Comparison of ENCODE assay signal across 36 mouse cellular contexts in the genomic region with DNA sequence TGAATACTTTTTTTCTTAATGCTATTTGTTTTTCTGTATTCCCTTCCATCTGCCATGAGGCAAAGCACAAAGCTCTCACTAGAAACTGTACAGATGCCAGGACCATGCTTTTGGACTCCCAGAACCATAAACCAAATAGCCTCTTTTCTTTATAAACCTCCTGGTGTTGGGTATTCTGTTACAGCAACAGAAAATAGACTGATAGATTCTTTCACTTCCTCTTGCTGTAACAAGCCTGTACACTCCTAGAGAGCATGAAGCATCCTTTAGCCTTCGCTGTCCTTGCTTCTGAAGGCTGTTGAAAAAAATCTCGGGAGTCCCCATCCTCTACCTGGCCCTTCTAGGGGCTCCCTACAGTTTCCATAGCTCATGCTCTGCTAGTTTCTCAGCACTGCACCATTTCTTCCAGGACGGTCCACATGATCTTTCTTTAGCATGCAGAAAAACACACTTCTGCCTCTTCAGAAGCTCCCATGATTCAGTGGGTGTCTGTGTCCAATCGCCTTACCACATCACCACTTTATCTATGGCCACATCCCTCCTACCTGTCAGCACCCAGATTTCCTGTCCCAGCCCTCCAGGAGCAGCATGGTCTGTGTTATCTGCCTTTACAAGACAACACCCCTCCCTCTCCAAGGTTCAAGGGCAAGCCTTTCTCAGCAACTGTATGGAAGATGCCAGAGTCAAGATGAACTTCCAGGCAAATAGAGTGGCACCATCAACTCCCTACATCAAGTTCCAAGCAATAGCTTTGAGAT. TPM values are rescaled to one million over a fixed set of nuclear protein-coding genes. Genes with fewer than 3 reads are reported as not detected.
A peak's percentile ranks its signal among the peaks of the same experiment; 100 is the strongest.
DNase-seq lines count a peak whose midpoint lies in the region; ATAC-seq and TF ChIP-seq lines count a peak whose summit lies in the region.
"Had no signal": no experiment of that assay in that cellular context is flagged by ENCODE, and none has a peak within 500 bp of the region (broad histone marks: within the 10 kb centered on the region; RNA-seq: fewer than 3 reads in every experiment).

No protein-coding gene starts in this region.

- H3K9me3 ChIP-seq in MEL (replicated peaks; ENCODE audit: insufficient read depth, low read length), result no peaks in the 10 kb centered on the region
- H3K9me3 ChIP-seq in liver, embryonic 15.5 days (replicated peaks), result no peaks in the 10 kb centered on the region
- H3K9me3 ChIP-seq: forebrain, embryonic 13.5 days; heart, embryonic 13.5 days; midbrain, embryonic 10.5 days; midbrain, embryonic 15.5 days; neural tube, embryonic 15.5 days had no signal

- H3K79me2 ChIP-seq in MEL (ENCODE audit: control insufficient read depth, insufficient read depth, low read length, poor library complexity), result no peaks in the 10 kb centered on the region

- TF ChIP-seq CTCF in MEL (IDR thresholded peaks at IDR 0.05 in 2 of 3, conservative IDR thresholded peaks at IDR 0.05 in 1 of 3; ENCODE audit: control insufficient read depth in 1 of 3, insufficient read depth in 1 of 3, low read depth in 2 of 3, low read length in 3 of 3, poor library complexity in 1 of 3, severe bottlenecking in 1 of 3), result no peak

- DNase-seq in 416B (ENCODE audit: low read depth) (peak; percentile 49), MEL (ENCODE audit: low read depth, low spot score) (peak; percentile 79), liver (peak; percentile 46)
- DNase-seq in left cerebral cortex, adult 9 months (ENCODE audit: low spot score in 2 of 2), result no peak
- DNase-seq in heart, adult 9 months (ENCODE audit: low spot score in 2 of 2), result no peak
- no peak for DNase-seq in gastrocnemius, postnatal 14 days
- no peak for DNase-seq in layer of hippocampus, postnatal 10 days (ENCODE audit: low spot score in 2 of 2)
- DNase-seq: adrenal gland, postnatal 25 days; B cell, adult 2 months; cerebellum, adult 18-20 months; cerebellum, postnatal 14 days; gastrocnemius, postnatal 25 days; heart, adult 11 months; heart, postnatal 10 days; kidney, adult 9 months; kidney, postnatal 10 days; lung, postnatal 36 days; retina, postnatal 1 day; right cerebral cortex, postnatal 25 days; thymus, adult 2 months; thymus, postnatal 4 days had no signal

- no peak overlapping the region for H3K4me2 ChIP-seq in liver, embryonic 15.5 days
- H3K4me2 ChIP-seq: forebrain, embryonic 13.5 days; heart, embryonic 13.5 days; midbrain, embryonic 15.5 days; neural tube, embryonic 15.5 days had no signal

- intact Hi-C loops in gastrocnemius, postnatal 14 days (cut with DNase I; ENCODE audit: low total_unique reads), result no loop called here

- no peak for TF ChIP-seq RAD21 in MEL (IDR thresholded peaks at IDR 0.05; ENCODE audit: low read depth, low read length)

- H3K4me1 ChIP-seq in MEL (ENCODE audit: control insufficient read depth in 1 of 2, insufficient read depth in 2 of 2, low read length in 2 of 2), result peaks cover 20 to 29% of the 10 kb centered on the region in 2 experiments
- H3K4me1 ChIP-seq in liver, embryonic 15.5 days (replicated peaks), result peaks cover 27% of the 10 kb centered on the region
- H3K4me1 ChIP-seq: forebrain, embryonic 13.5 days; midbrain, embryonic 10.5 days; midbrain, embryonic 15.5 days; neural tube, embryonic 15.5 days had no signal

- ATAC-seq in liver, embryonic 15.5 days (ENCODE audit: insufficient read depth), result peak; percentile 51; the same call in 1 of the 2 replicates
- ATAC-seq: forebrain, embryonic 13.5 days; hindbrain, embryonic 16.5 days; midbrain, embryonic 15.5 days; Patski had no signal

- no peak overlapping the region; the same call in 1 of the 2 replicates for H3K9ac ChIP-seq in MEL (ENCODE audit: control insufficient read depth, low read depth, low read length, poor library complexity, severe bottlenecking)
- H3K9ac ChIP-seq in liver, embryonic 15.5 days, result no peak overlapping the region
- H3K9ac ChIP-seq: forebrain, embryonic 13.5 days; heart, embryonic 13.5 days; midbrain, embryonic 15.5 days; neural tube, embryonic 15.5 days had no signal

- H3K27ac ChIP-seq in MEL (ENCODE audit: control insufficient read depth, low read depth, low read length), result peak overlapping the region; percentile 72
- H3K27ac ChIP-seq in liver, embryonic 15.5 days (replicated peaks), result no peak overlapping the region
- H3K27ac ChIP-seq: forebrain, embryonic 13.5 days; heart, embryonic 13.5 days; midbrain, embryonic 10.5 days; midbrain, embryonic 15.5 days; neural tube, embryonic 15.5 days; stomach, postnatal 0 days had no signal

- 36% methylated on average over 4 of the region's 4 CpGs for WGBS in liver, embryonic 15.5 days (ENCODE audit: insufficient replicate concordance)

- no peaks in the 10 kb centered on the region for H3K27me3 ChIP-seq in MEL (ENCODE audit: control insufficient read depth in 1 of 2, insufficient read depth in 2 of 2, low read length in 2 of 2)
- H3K27me3 ChIP-seq in liver, embryonic 15.5 days, result no peaks in the 10 kb centered on the region
- H3K27me3 ChIP-seq: forebrain, embryonic 13.5 days; heart, embryonic 13.5 days; midbrain, embryonic 15.5 days; neural tube, embryonic 15.5 days; Patski had no signal

- H3K4me3 ChIP-seq in MEL (ENCODE audit: control insufficient read depth in 1 of 2, insufficient read depth in 1 of 2, low read depth in 2 of 2, low read length in 2 of 2), result no peak overlapping the region
- H3K4me3 ChIP-seq in liver, embryonic 15.5 days (replicated peaks), result no peak overlapping the region
- H3K4me3 ChIP-seq: forebrain, embryonic 13.5 days; heart, embryonic 13.5 days; midbrain, embryonic 10.5 days; midbrain, embryonic 15.5 days; neural tube, embryonic 15.5 days had no signal

- peak; percentile 80 to 89 for TF ChIP-seq EP300 in MEL (IDR thresholded peaks at IDR 0.05; ENCODE audit: low read depth in 1 of 2, low read length in 2 of 2)

- peaks cover 0 to 25% of the 10 kb centered on the region in 2 experiments; a peak in 2 of 4 replicates for H3K36me3 ChIP-seq in MEL (ENCODE audit: control insufficient read depth in 1 of 2, insufficient read depth in 2 of 2, low read length in 2 of 2)
- no peaks in the 10 kb centered on the region for H3K36me3 ChIP-seq in liver, embryonic 15.5 days (replicated peaks)
- H3K36me3 ChIP-seq: heart, embryonic 13.5 days; midbrain, embryonic 10.5 days; midbrain, embryonic 15.5 days; neural tube, embryonic 15.5 days had no signal

- TF ChIP-seq POLR2A in MEL (IDR thresholded peaks at IDR 0.05; ENCODE audit: control insufficient read depth in 1 of 2, insufficient read depth in 1 of 2, low read depth in 1 of 2, low read length in 2 of 2, poor library complexity in 1 of 2), result no peak

TF ChIP-seq in MEL, 35 proteins besides CTCF, POLR2A, EP300 and RAD21 (continues in another document):
- TF ChIP-seq MEF2A (IDR thresholded peaks at IDR 0.05; ENCODE audit: extremely low read depth, insufficient replicate concordance, low read depth, low read length, poor library complexity, severe bottlenecking) (no peak), TAL1 (IDR thresholded peaks at IDR 0.05; ENCODE audit: low read length) (peak; percentile 51), NELFE (IDR thresholded peaks at IDR 0.05; ENCODE audit: low read depth, low read length) (no peak), E2F4 (IDR thresholded peaks at IDR 0.05; ENCODE audit: borderline replicate concordance, low read depth, low read length) (no peak), ZMIZ1 (IDR thresholded peaks at IDR 0.05; ENCODE audit: low read depth, low read length) (no peak), TCF12 (IDR thresholded peaks at IDR 0.05; ENCODE audit: low read depth, low read length) (peak; percentile 93), NRF1 (IDR thresholded peaks at IDR 0.05; ENCODE audit: insufficient read depth, low read depth, low read length, poor library complexity, severe bottlenecking) (no peak), USF2 (IDR thresholded peaks at IDR 0.05; ENCODE audit: borderline replicate concordance in 1 of 2, insufficient read depth in 1 of 2, low read depth in 1 of 2, low read length in 2 of 2) (no peak), UBTF (IDR thresholded peaks at IDR 0.05; ENCODE audit: borderline replicate concordance, insufficient read depth, low read depth, low read length) (no peak), HCFC1 (IDR thresholded peaks at IDR 0.05; ENCODE audit: low read depth, low read length) (0 out of 2 replicates have a peak, but pooled peaks have one; percentile 23), USF1 (IDR thresholded peaks at IDR 0.05; ENCODE audit: low read depth, low read length) (0 out of 2 replicates have a peak, but pooled peaks have one; percentile 28), JUND (IDR thresholded peaks at IDR 0.05; ENCODE audit: low read depth, low read length) (no peak), ETS1 (IDR thresholded peaks at IDR 0.05; ENCODE audit: low read depth, low read length) (peak; percentile 78)

RNA-seq across cellular contexts. Expression of gene Fam178b, which starts 25.1 kb away (rescaled TPM):
- 0.19 and 0.33 TPM in 2 replicates for total RNA-seq in MEL (2012; rRNA removed)
- polyA plus RNA-seq in MEL (2012; ENCODE audit: insufficient read depth in 1 of 2, insufficient read length in 2 of 2, low read depth in 1 of 2, low replicate concordance in 2 of 2, missing spikeins in 1 of 2), result under 1 TPM in 1 of 2 experiments, not detected in 1; 0.29 TPM
- 0.10 and 0.15 TPM in 2 replicates for polyA plus RNA-seq in liver, embryonic 15.5 days (2015; fragmentation: Nextera tagmentation; extraction: Ambion mirVana)
- 1 to 10 TPM in 1 of 2 experiments, under 1 TPM in 1; 0.91 to 4.2 TPM for total RNA-seq in gastrocnemius, postnatal 14 days (2021)
- total RNA-seq in layer of hippocampus, postnatal 10 days (2021), result under 1 TPM in 1 of 2 experiments, not detected in 1; 0.78 TPM
- polyA plus RNA-seq: embryonic facial prominence, embryonic 11.5 days; midbrain, embryonic 15.5 days; Patski had no signal

RNA-seq across cellular contexts. Expression of gene Cox5b, which starts 33.4 kb away (rescaled TPM):
- total RNA-seq in MEL (2012; rRNA removed), result 498 and 541 TPM in 2 replicates
- 1,000 to 10,000 TPM in 1 of 2 experiments, not detected in 1; 1,152 TPM for polyA plus RNA-seq in MEL (2012; ENCODE audit: insufficient read depth in 1 of 2, insufficient read length in 2 of 2, low read depth in 1 of 2, low replicate concordance in 2 of 2, missing spikeins in 1 of 2)
- polyA plus RNA-seq in liver, embryonic 15.5 days (2015; fragmentation: Nextera tagmentation; extraction: Ambion mirVana), result 362 and 401 TPM in 2 replicates
- 1,000 to 10,000 TPM; 1,379 to 1,478 TPM for total RNA-seq in gastrocnemius, postnatal 14 days (2021)
- 100 to 1,000 TPM; 732 to 792 TPM for total RNA-seq in layer of hippocampus, postnatal 10 days (2021)

RNA-seq across cellular contexts. Expression of gene 4933424G06Rik, which starts 52.1 kb away (rescaled TPM):
- not detected in 2 replicates for total RNA-seq in MEL (2012; rRNA removed)
- not detected for polyA plus RNA-seq in MEL (2012; ENCODE audit: insufficient read depth in 1 of 2, insufficient read length in 2 of 2, low read depth in 1 of 2, low replicate concordance in 2 of 2, missing spikeins in 1 of 2)
- polyA plus RNA-seq in liver, embryonic 15.5 days (2015; fragmentation: Nextera tagmentation; extraction: Ambion mirVana), result not detected in 2 replicates
- total RNA-seq in gastrocnemius, postnatal 14 days (2021), result under 1 TPM; 0.37 to 0.38 TPM
- total RNA-seq in layer of hippocampus, postnatal 10 days (2021), result 1 to 10 TPM; 1.2 TPM
- total RNA-seq: adrenal gland, postnatal 25 days; ES-E14; heart, postnatal 10 days; liver, adult 2 months had no signal
- polyA plus RNA-seq: forebrain, embryonic 13.5 days; heart, embryonic 13.5 days; intestine, embryonic 14.5 days; large intestine, adult 2 months; liver, adult 2 months; lung, embryonic 16.5 days; thymus, adult 2 months had no signal

RNA-seq across cellular contexts. Expression of gene Actr1b, which starts 56.4 kb away (rescaled TPM):
- 71.0 and 86.1 TPM in 2 replicates for total RNA-seq in MEL (2012; rRNA removed)
- polyA plus RNA-seq in MEL (2012; ENCODE audit: insufficient read depth in 1 of 2, insufficient read length in 2 of 2, low read depth in 1 of 2, low replicate concordance in 2 of 2, missing spikeins in 1 of 2), result 100 to 1,000 TPM in 1 of 2 experiments, not detected in 1; 106 TPM
- 27.3 and 30.9 TPM in 2 replicates for polyA plus RNA-seq in liver, embryonic 15.5 days (2015; fragmentation: Nextera tagmentation; extraction: Ambion mirVana)
- 100 to 1,000 TPM; 142 to 143 TPM for total RNA-seq in gastrocnemius, postnatal 14 days (2021)
- total RNA-seq in layer of hippocampus, postnatal 10 days (2021), result 100 to 1,000 TPM; 187 to 191 TPM

Comparison
In these comparisons a context has a peak if more than half of its experiments do, and no peak if none do; other contexts are left out.
1. DNase-seq: peak in 416B (single experiment), MEL (single experiment) and liver (single experiment); none in left cerebral cortex, adult 9 months (0 of 2), heart, adult 9 months (0 of 2), gastrocnemius, postnatal 14 days (single experiment) and layer of hippocampus, postnatal 10 days (0 of 2).